Mouse (Mus musculus): ENCODE data around the gene Il27ra. TPM values are rescaled to one million over a fixed set of nuclear protein-coding genes. Genes with fewer than 3 reads are reported as not detected.
A peak's percentile ranks its signal among the peaks of the same experiment; 100 is the strongest.
"Not testable (repeated sequence)": the region's sequence is repeated elsewhere in the genome, so short reads cannot be mapped to it uniquely, and the experiment has no call there.

Gene Il27ra
- polyA plus RNA-seq, 1 experiment from 2014 or later: 1.2 TPM

DNA sequence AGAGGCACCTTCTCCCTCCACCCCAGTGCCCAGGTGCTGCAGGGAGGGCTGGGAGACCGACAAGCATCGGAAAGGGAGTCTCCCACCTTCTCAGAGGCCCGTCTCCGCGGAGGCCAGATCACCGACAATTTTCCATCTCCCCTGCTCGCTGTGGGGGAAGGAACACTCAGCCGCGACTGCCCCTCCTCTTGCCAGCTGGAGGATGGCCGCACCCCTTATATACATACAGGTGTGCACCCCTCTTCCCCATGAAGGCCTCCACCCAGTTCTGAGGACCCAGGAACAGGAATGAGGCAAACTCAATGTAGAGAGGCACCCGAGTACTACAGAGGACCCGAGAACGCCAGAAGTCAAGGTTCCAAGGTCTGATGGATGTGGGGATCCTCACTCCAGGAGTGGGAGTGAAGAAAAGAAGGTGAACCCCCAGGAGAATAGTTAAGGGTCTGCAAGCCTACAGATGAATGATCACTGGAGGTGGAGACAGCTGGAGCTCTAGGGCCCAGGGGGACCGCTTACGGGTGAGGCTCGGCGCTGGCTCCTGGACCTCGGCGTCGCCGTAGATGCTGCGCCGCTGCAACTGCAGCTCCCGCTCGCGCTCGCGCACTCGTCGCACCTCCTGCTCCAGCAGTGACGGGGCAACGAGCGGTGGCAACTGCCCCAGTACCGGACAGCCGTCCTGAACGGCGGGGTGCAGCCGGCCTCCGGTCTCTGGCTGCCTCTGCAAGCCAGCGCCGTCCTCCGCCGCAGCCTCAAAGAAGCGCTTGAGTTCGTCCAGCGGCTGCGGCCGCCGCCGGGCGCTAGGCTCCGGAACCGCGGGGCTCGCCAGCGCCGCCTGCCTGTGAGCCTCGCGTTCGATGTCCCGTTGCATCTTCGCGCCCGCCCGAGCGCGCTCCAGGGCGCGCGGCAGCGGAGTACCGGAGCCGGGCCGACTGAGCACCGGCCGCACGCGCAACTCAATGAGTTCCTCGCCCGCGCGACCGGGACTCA lies 31.5 kb downstream of the Il27ra start:
- WGBS: 1% methylated on average over 82 of the region's 83 CpGs
- peaks cover 36% of the 10 kb centered on the region for H3K27me3 ChIP-seq (replicated peaks; ENCODE audit: control insufficient read depth, insufficient read depth, low read length)
- H3K9me3 ChIP-seq (ENCODE audit: control insufficient read depth, low read length): no peaks in the 10 kb centered on the region; the same call in 1 of the 2 replicates
- peaks cover 22% of the 10 kb centered on the region for H3K4me1 ChIP-seq (replicated peaks; ENCODE audit: control insufficient read depth, insufficient read depth, low read length)
- peak; percentile 88 for DNase-seq (ENCODE audit: low spot score)
- H3K4me2 ChIP-seq (ENCODE audit: low read length): peak overlapping the region; percentile 74
- ATAC-seq (replicated peaks; ENCODE audit: low FRiP score, low TSS enrichment, low read depth): peak; percentile 20; the same call in 1 of the 2 replicates
- no peak overlapping the region for H3K27ac ChIP-seq (ENCODE audit: low read depth)
- peak overlapping the region; percentile 36 for H3K4me3 ChIP-seq (ENCODE audit: low read depth, low read length)
- H3K36me3 ChIP-seq (ENCODE audit: control insufficient read depth, insufficient read depth, low read length): no peaks in the 10 kb centered on the region
- H3K9ac ChIP-seq (ENCODE audit: low read length): peak overlapping the region; percentile 32; the same call in 1 of the 2 replicates

DNA sequence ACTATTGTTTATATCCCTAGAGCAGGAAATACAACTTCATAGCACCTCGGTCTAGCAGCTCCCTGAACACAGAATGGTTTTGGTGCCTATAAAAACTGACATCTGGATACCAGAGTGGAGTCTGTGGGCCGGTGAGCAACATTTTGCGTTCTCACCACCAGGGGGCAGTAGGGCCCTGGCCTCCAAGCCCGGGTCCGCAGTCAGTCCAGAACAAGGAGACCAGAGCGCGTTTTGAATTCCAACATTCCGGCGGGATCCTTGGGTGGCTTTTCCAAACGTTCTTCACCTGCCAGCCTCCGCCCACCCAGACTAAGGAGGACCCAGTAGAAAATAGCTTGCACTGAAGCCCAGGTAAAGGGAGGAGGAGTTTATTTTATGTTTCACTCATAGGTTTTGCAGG lies 32.5 kb downstream of the Il27ra start:
- Histone ChIP-seq H3K9me3 (ENCODE audit: control insufficient read depth, low read length) (no peaks in the 10 kb centered on the region), H3K27me3 (replicated peaks; ENCODE audit: control insufficient read depth, insufficient read depth, low read length) (peaks cover 36% of the 10 kb centered on the region), H3K4me1 (replicated peaks; ENCODE audit: control insufficient read depth, insufficient read depth, low read length) (peaks cover 26% of the 10 kb centered on the region), H3K4me3 (ENCODE audit: low read depth, low read length) (no peak overlapping the region), H3K36me3 (ENCODE audit: control insufficient read depth, insufficient read depth, low read length) (no peaks in the 10 kb centered on the region), H3K4me2 (ENCODE audit: low read length) (no peak overlapping the region), H3K9ac (ENCODE audit: low read length) (no peak overlapping the region), H3K27ac (ENCODE audit: low read depth) (no peak overlapping the region)
- ATAC-seq (replicated peaks; ENCODE audit: low FRiP score, low TSS enrichment, low read depth) (no peak), DNase-seq (ENCODE audit: low spot score) (peak; percentile 96)
- WGBS: 1% methylated on average over 11 of the region's 11 CpGs

DNA sequence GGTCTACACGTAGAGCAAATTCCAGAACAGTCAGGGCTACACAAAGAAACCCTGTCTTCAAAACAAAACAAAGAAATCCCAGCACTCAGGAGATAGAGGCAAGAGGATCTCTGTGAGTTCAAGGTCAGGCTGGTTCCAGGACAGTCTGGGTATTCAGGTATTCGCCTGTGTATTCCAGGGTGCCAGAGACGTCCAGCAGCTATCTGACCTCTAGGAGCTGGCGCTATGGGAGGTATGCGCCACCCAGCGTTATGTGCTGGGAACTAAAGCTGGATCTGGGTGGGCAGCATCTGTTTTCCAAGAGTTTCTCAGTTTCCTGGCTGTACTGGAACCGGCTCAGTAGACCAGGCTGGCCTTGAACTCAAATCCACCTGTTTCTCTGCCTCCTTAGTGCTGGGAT lies 34.0 kb downstream of the Il27ra start:
- H3K4me1 ChIP-seq (replicated peaks; ENCODE audit: control insufficient read depth, insufficient read depth, low read length): peaks cover 30% of the 10 kb centered on the region
- no peak for DNase-seq (ENCODE audit: low spot score)
- ATAC-seq (replicated peaks; ENCODE audit: low FRiP score, low TSS enrichment, low read depth): no peak
- 27% methylated on average over 7 of the region's 7 CpGs for WGBS
- no peak overlapping the region for H3K4me3 ChIP-seq (ENCODE audit: low read depth, low read length)
- peaks cover 33% of the 10 kb centered on the region for H3K27me3 ChIP-seq (replicated peaks; ENCODE audit: control insufficient read depth, insufficient read depth, low read length)
- H3K4me2 ChIP-seq (ENCODE audit: low read length): no peak overlapping the region
- no peak overlapping the region for H3K27ac ChIP-seq (ENCODE audit: low read depth)
- no peaks in the 10 kb centered on the region for H3K9me3 ChIP-seq (ENCODE audit: control insufficient read depth, low read length)
- no peaks in the 10 kb centered on the region for H3K36me3 ChIP-seq (ENCODE audit: control insufficient read depth, insufficient read depth, low read length)
- no peak overlapping the region for H3K9ac ChIP-seq (ENCODE audit: low read length)

DNA sequence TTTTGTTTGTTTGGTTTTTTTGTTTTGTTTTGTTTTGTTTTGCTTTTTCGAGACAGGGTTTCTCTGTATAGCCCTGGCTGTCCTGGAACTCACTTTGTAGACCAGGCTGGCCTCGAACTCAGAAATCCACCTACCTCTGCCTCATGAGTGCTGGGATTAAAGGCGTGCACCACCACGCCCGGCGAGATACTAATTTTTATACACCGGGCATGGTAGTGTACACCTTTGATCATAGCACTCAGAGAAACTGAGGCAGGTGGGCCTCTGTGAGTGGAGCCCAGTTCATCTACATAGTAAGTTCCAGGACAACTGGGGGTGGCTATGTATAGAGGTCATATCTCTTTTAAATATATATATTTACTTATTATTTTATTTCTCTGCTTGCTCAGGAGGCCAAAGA lies 36.9 kb downstream of the Il27ra start:
- not testable (repeated sequence) for DNase-seq (ENCODE audit: low spot score); H3K9ac ChIP-seq (ENCODE audit: low read length); H3K27me3 ChIP-seq (replicated peaks; ENCODE audit: control insufficient read depth, insufficient read depth, low read length); H3K4me2 ChIP-seq (ENCODE audit: low read length); H3K27ac ChIP-seq (ENCODE audit: low read depth); ATAC-seq (replicated peaks; ENCODE audit: low FRiP score, low TSS enrichment, low read depth); H3K9me3 ChIP-seq (ENCODE audit: control insufficient read depth, low read length); H3K4me3 ChIP-seq (ENCODE audit: low read depth, low read length)
- 90% methylated on average over 7 of the region's 7 CpGs for WGBS
- peaks cover 12% of the 10 kb centered on the region for H3K36me3 ChIP-seq (ENCODE audit: control insufficient read depth, insufficient read depth, low read length)
- H3K4me1 ChIP-seq (replicated peaks; ENCODE audit: control insufficient read depth, insufficient read depth, low read length): peaks cover 12% of the 10 kb centered on the region

DNA sequence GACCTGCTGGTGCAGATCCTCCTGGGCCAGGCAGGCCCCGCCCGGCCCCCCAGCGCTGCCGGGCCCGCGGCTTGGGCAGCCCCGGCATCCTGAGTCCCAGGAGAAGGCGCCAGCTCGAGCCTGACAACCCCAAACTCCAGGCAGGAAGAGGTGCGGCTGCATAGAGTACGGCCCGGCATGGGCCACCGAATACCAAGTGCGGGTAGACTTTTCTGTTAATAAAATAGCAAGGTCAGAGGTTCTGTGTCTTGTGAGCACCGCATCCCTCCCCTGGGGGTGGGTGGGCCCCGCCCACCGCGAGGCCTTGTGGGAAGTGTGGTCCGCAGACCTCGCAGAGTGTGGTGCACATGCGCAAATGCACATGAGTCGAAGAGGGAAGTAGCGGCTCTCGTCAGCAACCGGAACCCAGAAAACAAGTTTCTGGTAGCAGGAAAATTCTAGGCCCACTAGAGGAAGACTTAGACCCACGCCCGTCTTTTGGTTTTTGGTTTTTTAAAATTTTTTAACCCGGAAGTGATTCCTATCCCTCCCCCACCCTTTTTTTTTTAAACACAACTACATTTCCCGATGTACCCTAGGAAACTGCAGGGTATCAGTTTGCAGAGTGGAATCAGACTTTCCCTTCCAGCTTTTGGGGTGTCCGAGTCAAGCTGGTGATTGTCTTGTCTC lies 37.7 kb downstream of the Il27ra start:
- ATAC-seq (replicated peaks; ENCODE audit: low FRiP score, low TSS enrichment, low read depth): peak; percentile 77
- WGBS: 2% methylated on average over 30 of the region's 30 CpGs
- Histone ChIP-seq H3K9ac (ENCODE audit: low read length) (peak overlapping the region; percentile 43), H3K9me3 (ENCODE audit: control insufficient read depth, low read length) (no peaks in the 10 kb centered on the region), H3K4me3 (ENCODE audit: low read depth, low read length) (peak overlapping the region; percentile 42), H3K27me3 (replicated peaks; ENCODE audit: control insufficient read depth, insufficient read depth, low read length) (no peaks in the 10 kb centered on the region), H3K27ac (ENCODE audit: low read depth) (peak overlapping the region; percentile 85), H3K4me1 (replicated peaks; ENCODE audit: control insufficient read depth, insufficient read depth, low read length) (peaks cover 9% of the 10 kb centered on the region), H3K4me2 (ENCODE audit: low read length) (peak overlapping the region; percentile 70), H3K36me3 (ENCODE audit: control insufficient read depth, insufficient read depth, low read length) (peaks cover 20% of the 10 kb centered on the region)
- peak; percentile 94 for DNase-seq (ENCODE audit: low spot score)

DNA sequence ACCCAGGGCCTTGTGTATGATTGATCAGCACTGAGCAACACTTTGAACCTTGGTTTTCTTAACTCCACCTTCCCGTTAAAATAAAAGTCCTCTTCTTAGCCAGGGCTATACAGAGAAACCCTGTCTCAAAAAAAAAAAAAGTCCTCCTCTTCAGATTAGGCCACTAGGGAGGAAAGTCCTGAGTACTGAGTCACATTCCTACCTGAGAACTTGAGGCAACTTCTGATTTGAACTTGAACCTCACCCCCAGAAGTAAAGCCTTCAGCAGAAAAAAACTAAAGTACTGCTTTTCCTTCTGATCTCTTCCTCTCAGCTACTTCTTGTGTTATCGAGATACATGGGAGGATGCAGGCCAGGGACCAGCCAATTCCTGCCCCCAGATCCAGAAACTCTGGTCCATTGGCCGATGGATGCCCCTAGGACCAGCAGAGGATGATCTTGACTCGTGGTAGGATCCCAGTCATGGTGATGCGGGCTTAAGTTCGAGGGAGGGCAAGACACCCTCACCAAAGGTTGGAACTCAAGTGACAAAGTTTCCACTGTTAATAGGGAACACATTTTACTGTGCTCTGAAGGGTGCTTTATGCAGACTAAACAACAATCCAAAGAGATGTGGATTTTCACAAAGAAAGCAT lies 38.7 kb downstream of the Il27ra start:
- DNase-seq (ENCODE audit: low spot score) (no peak), ATAC-seq (replicated peaks; ENCODE audit: low FRiP score, low TSS enrichment, low read depth) (no peak)
- Histone ChIP-seq H3K9me3 (ENCODE audit: control insufficient read depth, low read length) (no peaks in the 10 kb centered on the region), H3K27ac (ENCODE audit: low read depth) (no peak overlapping the region), H3K9ac (ENCODE audit: low read length) (peak overlapping the region; percentile 43), H3K36me3 (ENCODE audit: control insufficient read depth, insufficient read depth, low read length) (peaks cover 26% of the 10 kb centered on the region), H3K4me2 (ENCODE audit: low read length) (peak overlapping the region; percentile 70), H3K4me1 (replicated peaks; ENCODE audit: control insufficient read depth, insufficient read depth, low read length) (peaks cover 18% of the 10 kb centered on the region), H3K27me3 (replicated peaks; ENCODE audit: control insufficient read depth, insufficient read depth, low read length) (no peaks in the 10 kb centered on the region), H3K4me3 (ENCODE audit: low read depth, low read length) (peak overlapping the region; percentile 42; the same call in 1 of the 2 replicates)
- 80% methylated on average over 6 of the region's 6 CpGs for WGBS

DNA sequence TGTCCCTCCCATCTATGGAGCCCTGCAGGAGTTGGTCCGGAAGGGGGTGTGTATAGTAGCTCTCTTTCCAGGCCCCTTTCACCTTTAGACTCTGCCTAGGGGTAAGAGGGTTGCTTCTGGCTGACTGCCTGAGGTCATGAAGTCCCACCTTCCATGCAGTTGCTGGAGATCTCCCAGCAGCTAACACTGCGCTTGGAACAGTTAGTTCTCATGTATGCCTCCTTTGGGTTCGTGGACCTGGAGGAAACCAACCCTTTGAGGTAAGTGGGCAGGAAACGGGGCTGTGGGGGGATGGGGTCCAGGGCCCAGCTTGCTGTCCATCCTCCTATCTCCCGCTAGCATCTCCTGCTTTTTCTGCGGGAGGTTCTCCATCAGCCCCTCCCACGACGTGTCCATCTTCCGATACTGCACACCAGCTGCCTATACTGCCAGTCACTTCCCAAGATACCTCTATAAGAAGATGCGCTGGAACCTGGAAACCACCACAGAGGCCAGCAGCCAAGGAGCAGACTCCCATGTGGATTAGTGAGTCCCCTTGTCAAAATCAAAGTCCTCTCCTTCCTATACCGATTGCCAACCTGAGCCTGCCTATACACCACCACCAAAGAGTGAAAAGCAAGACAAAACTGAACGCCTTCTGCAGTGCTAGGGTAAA lies 39.3 kb downstream of the Il27ra start:
- Histone ChIP-seq H3K4me2 (ENCODE audit: low read length) (no peak overlapping the region), H3K9me3 (ENCODE audit: control insufficient read depth, low read length) (no peaks in the 10 kb centered on the region), H3K4me3 (ENCODE audit: low read depth, low read length) (no peak overlapping the region), H3K27me3 (replicated peaks; ENCODE audit: control insufficient read depth, insufficient read depth, low read length) (no peaks in the 10 kb centered on the region), H3K27ac (ENCODE audit: low read depth) (no peak overlapping the region), H3K4me1 (replicated peaks; ENCODE audit: control insufficient read depth, insufficient read depth, low read length) (peaks cover 19% of the 10 kb centered on the region), H3K36me3 (ENCODE audit: control insufficient read depth, insufficient read depth, low read length) (peaks cover 26% of the 10 kb centered on the region), H3K9ac (ENCODE audit: low read length) (no peak overlapping the region)
- WGBS: 69% methylated on average over 12 of the region's 12 CpGs
- DNase-seq (ENCODE audit: low spot score) (no peak), ATAC-seq (replicated peaks; ENCODE audit: low FRiP score, low TSS enrichment, low read depth) (no peak)

Measured in intestine, embryonic 14.5 days (tissue).